Mouse (Mus musculus): ENCODE data around the gene Glis1. TPM values are rescaled to one million over a fixed set of nuclear protein-coding genes. Genes with fewer than 3 reads are reported as not detected.
"Not testable (repeated sequence)": the region's sequence is repeated elsewhere in the genome, so short reads cannot be mapped to it uniquely, and the experiment has no call there.

Glis1 gene
- polyA plus RNA-seq, 1 experiment from 2014 or later = 26.0 TPM

GRCm38 (mm10) chr4:107589046-107589445 lies 154.7 kb downstream of the Glis1 start:
- H3K9ac ChIP-seq = no peak overlapping the region
- H3K9me3 ChIP-seq = no peaks in the 10 kb centered on the region
- WGBS = 76% methylated on average over 8 of the region's 8 CpGs
- no peak overlapping the region for H3K4me3 ChIP-seq
- no peak overlapping the region for H3K27ac ChIP-seq
- peaks cover 8% of the 10 kb centered on the region; the same call in 1 of the 2 replicates for H3K4me1 ChIP-seq
- no peak for ATAC-seq (ENCODE audit: insufficient number of reproducible peaks, insufficient read depth, low FRiP score, low TSS enrichment)
- no peaks in the 10 kb centered on the region for H3K36me3 ChIP-seq
- H3K4me2 ChIP-seq (replicated peaks) = no peak overlapping the region
- no peaks in the 10 kb centered on the region for H3K27me3 ChIP-seq

- 80% methylated on average over 14 of the region's 14 CpGs for WGBS
- no peak overlapping the region for H3K4me2 ChIP-seq (replicated peaks)
- no peak overlapping the region for H3K9ac ChIP-seq
- no peaks in the 10 kb centered on the region for H3K36me3 ChIP-seq
- ATAC-seq (ENCODE audit: insufficient number of reproducible peaks, insufficient read depth, low FRiP score, low TSS enrichment) = no peak
- H3K9me3 ChIP-seq = no peaks in the 10 kb centered on the region
- H3K4me1 ChIP-seq = peaks cover 11% of the 10 kb centered on the region; the same call in 1 of the 2 replicates
- H3K27ac ChIP-seq = no peak overlapping the region
- H3K4me3 ChIP-seq = no peak overlapping the region
- no peaks in the 10 kb centered on the region for H3K27me3 ChIP-seq
Observed at GRCm38 (mm10) chr4:107590805-107591534, 156.6 kb downstream of the Glis1 start.

GRCm38 (mm10) chr4:107593426-107593825 lies 159.0 kb downstream of the Glis1 start:
- Histone ChIP-seq H3K9ac (no peak overlapping the region), H3K4me3 (no peak overlapping the region), H3K27me3 (no peaks in the 10 kb centered on the region), H3K4me1 (peaks cover 19% of the 10 kb centered on the region), H3K4me2 (replicated peaks) (no peak overlapping the region), H3K36me3 (no peaks in the 10 kb centered on the region), H3K9me3 (no peaks in the 10 kb centered on the region), H3K27ac (no peak overlapping the region)
- 88% methylated on average over 4 of the region's 4 CpGs for WGBS
- no peak for ATAC-seq (ENCODE audit: insufficient number of reproducible peaks, insufficient read depth, low FRiP score, low TSS enrichment)

GRCm38 (mm10) chr4:107597226-107597897 lies 163.0 kb downstream of the Glis1 start:
- 19% methylated on average over 9 of the region's 9 CpGs for WGBS
- Histone ChIP-seq H3K4me2 (replicated peaks) (0 out of 2 replicates have a peak overlapping the region, but pooled peaks have one; percentile 11), H3K36me3 (no peaks in the 10 kb centered on the region), H3K27me3 (no peaks in the 10 kb centered on the region), H3K9ac (no peak overlapping the region), H3K4me1 (peaks cover 28% of the 10 kb centered on the region), H3K27ac (peak overlapping the region; percentile 74), H3K9me3 (no peaks in the 10 kb centered on the region), H3K4me3 (no peak overlapping the region)
- no peak for ATAC-seq (ENCODE audit: insufficient number of reproducible peaks, insufficient read depth, low FRiP score, low TSS enrichment)

GRCm38 (mm10) chr4:107597898-107598580 lies 163.6 kb downstream of the Glis1 start:
- Histone ChIP-seq H3K9ac (no peak overlapping the region), H3K27ac (peak overlapping the region; percentile 74), H3K9me3 (no peaks in the 10 kb centered on the region), H3K27me3 (no peaks in the 10 kb centered on the region), H3K4me3 (no peak overlapping the region), H3K4me2 (replicated peaks) (0 out of 2 replicates have a peak overlapping the region, but pooled peaks have one; percentile 11), H3K36me3 (no peaks in the 10 kb centered on the region), H3K4me1 (peaks cover 29% of the 10 kb centered on the region)
- 0 out of 2 replicates have a peak, but pooled peaks have one; percentile 49 for ATAC-seq (ENCODE audit: insufficient number of reproducible peaks, insufficient read depth, low FRiP score, low TSS enrichment)
- WGBS = 11% methylated on average over 10 of the region's 10 CpGs

GRCm38 (mm10) chr4:107598581-107598958 lies 164.2 kb downstream of the Glis1 start:
- not testable (repeated sequence) for H3K27me3 ChIP-seq; ATAC-seq (ENCODE audit: insufficient number of reproducible peaks, insufficient read depth, low FRiP score, low TSS enrichment)

GRCm38 (mm10) chr4:107602284-107602683 lies 167.9 kb downstream of the Glis1 start:
- no peaks in the 10 kb centered on the region for H3K27me3 ChIP-seq
- no peak overlapping the region for H3K4me3 ChIP-seq
- no peak overlapping the region for H3K9ac ChIP-seq
- 81% methylated on average over 7 of the region's 7 CpGs for WGBS
- no peaks in the 10 kb centered on the region for H3K9me3 ChIP-seq
- H3K4me1 ChIP-seq = peaks cover 42% of the 10 kb centered on the region
- no peaks in the 10 kb centered on the region for H3K36me3 ChIP-seq
- no peak for ATAC-seq (ENCODE audit: insufficient number of reproducible peaks, insufficient read depth, low FRiP score, low TSS enrichment)
- no peak overlapping the region for H3K4me2 ChIP-seq (replicated peaks)
- no peak overlapping the region for H3K27ac ChIP-seq

More at GRCm38 (mm10) chr4:107598581-107598958, 164.2 kb downstream of the Glis1 start:
- WGBS = 84% methylated on average over 5 of the region's 5 CpGs
- H3K36me3 ChIP-seq; H3K9ac ChIP-seq; H3K4me2 ChIP-seq (replicated peaks); H3K4me3 ChIP-seq; H3K9me3 ChIP-seq: not testable (repeated sequence)
- Histone ChIP-seq H3K27ac (peak overlapping the region; percentile 74), H3K4me1 (peaks cover 29% of the 10 kb centered on the region)

- 80% methylated on average over 14 of the region's 14 CpGs for WGBS
- Histone ChIP-seq H3K4me1 (peaks cover 36% of the 10 kb centered on the region), H3K4me3 (no peak overlapping the region), H3K27me3 (no peaks in the 10 kb centered on the region), H3K36me3 (no peaks in the 10 kb centered on the region), H3K27ac (no peak overlapping the region), H3K9ac (no peak overlapping the region), H3K9me3 (no peaks in the 10 kb centered on the region), H3K4me2 (replicated peaks) (no peak overlapping the region)
- 0 out of 2 replicates have a peak, but pooled peaks have one; percentile 16 for ATAC-seq (ENCODE audit: insufficient number of reproducible peaks, insufficient read depth, low FRiP score, low TSS enrichment)
Observed at GRCm38 (mm10) chr4:107602787-107603186, 168.4 kb downstream of the Glis1 start.

GRCm38 (mm10) chr4:107603208-107603607 lies 168.8 kb downstream of the Glis1 start:
- peaks cover 32% of the 10 kb centered on the region for H3K4me1 ChIP-seq
- H3K4me3 ChIP-seq = no peak overlapping the region
- ATAC-seq (ENCODE audit: insufficient number of reproducible peaks, insufficient read depth, low FRiP score, low TSS enrichment) = no peak
- no peaks in the 10 kb centered on the region for H3K9me3 ChIP-seq
- H3K36me3 ChIP-seq = no peaks in the 10 kb centered on the region
- no peak overlapping the region for H3K27ac ChIP-seq
- no peak overlapping the region for H3K4me2 ChIP-seq (replicated peaks)
- H3K27me3 ChIP-seq = 0 out of 2 replicates have a peak, but pooled peaks cover under 1% of the 10 kb centered on the region
- 75% methylated on average over 7 of the region's 7 CpGs for WGBS
- H3K9ac ChIP-seq = no peak overlapping the region

- Histone ChIP-seq H3K27me3 (0 out of 2 replicates have a peak, but pooled peaks cover 3% of the 10 kb centered on the region), H3K9ac (no peak overlapping the region), H3K9me3 (no peaks in the 10 kb centered on the region), H3K4me1 (peaks cover 47% of the 10 kb centered on the region), H3K36me3 (no peaks in the 10 kb centered on the region), H3K4me3 (no peak overlapping the region), H3K27ac (0 out of 2 replicates have a peak overlapping the region, but pooled peaks have one; percentile 42), H3K4me2 (replicated peaks) (no peak overlapping the region)
- WGBS = 57% methylated on average over 17 of the region's 17 CpGs
- no peak for ATAC-seq (ENCODE audit: insufficient number of reproducible peaks, insufficient read depth, low FRiP score, low TSS enrichment)
Observed at GRCm38 (mm10) chr4:107605964-107606602, 171.7 kb downstream of the Glis1 start.

GRCm38 (mm10) chr4:107609775-107610174 lies 175.4 kb downstream of the Glis1 start:
- Histone ChIP-seq H3K36me3 (no peaks in the 10 kb centered on the region), H3K4me3 (no peak overlapping the region), H3K27me3 (0 out of 2 replicates have a peak, but pooled peaks cover 3% of the 10 kb centered on the region), H3K4me2 (replicated peaks) (0 out of 2 replicates have a peak overlapping the region, but pooled peaks have one; percentile 3), H3K4me1 (peaks cover 49% of the 10 kb centered on the region), H3K27ac (peak overlapping the region; percentile 77), H3K9ac (no peak overlapping the region), H3K9me3 (no peaks in the 10 kb centered on the region)
- peak; percentile 70 for ATAC-seq (ENCODE audit: insufficient number of reproducible peaks, insufficient read depth, low FRiP score, low TSS enrichment)
- WGBS = 45% methylated on average over 8 of the region's 8 CpGs
